Mouse (Mus musculus): Measurements from ENCODE around the gene Kctd15.

- TF ChIP-seq POLR2A (IDR thresholded peaks at IDR 0.05; ENCODE audit: insufficient read depth, low read depth, low read length): no peak
- TF ChIP-seq EP300 (IDR thresholded peaks at IDR 0.05; ENCODE audit: insufficient read depth, low read depth, low read length): no peak
These were observed 6.6 kb upstream of the Kctd15 start for GRCm38 (mm10) chr7:34663145-34663544.
